Mouse (Mus musculus): Measurements from ENCODE around the gene Atp10a.
"Not testable (repeated sequence)": the region's sequence is repeated elsewhere in the genome, so short reads cannot be mapped to it uniquely, and the experiment has no call there.

DNA sequence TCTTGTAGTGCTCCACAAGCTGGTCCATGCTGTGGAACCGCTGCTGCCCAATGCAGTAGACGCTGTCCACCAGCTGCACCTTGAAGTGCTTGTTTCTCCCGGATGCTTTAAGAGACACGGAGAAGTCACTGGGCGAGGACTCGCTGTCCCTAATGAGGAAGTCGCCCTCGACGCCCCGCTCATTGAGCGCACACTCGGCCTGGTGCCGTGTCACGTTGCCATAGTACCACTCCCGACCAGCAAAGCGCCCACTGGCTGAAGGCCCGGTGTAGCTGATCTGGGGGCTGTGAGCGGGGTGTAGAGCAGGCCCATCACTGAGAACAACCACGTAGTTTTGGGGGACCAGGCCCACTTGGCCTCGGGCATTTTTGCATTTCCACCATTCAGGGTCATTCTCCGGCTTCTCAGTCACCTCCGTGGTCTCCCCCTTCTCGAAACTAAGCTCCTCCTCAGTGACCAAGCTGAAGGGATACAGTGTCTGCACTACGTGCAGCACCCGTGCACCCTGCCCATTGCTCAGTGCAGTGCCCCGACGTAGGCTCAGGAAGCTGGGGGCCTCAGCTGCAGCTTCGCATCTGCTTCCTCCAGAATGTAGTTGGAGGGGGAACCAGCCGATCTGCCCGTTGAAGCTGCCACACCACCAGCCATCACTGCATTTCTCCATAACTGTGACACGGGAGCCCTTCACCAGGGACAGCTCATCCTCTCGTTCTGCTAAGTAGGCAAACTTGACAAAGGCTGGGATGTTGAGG lies 181.1 kb downstream of the Atp10a start:
- TF ChIP-seq CTCF, EP300 (IDR thresholded peaks at IDR 0.05; ENCODE audit: low read depth): not testable (repeated sequence)

All from liver, embryonic 14.5 days (tissue).